Mouse (Mus musculus) neural tube, embryonic 13.5 days (tissue): ENCODE results near the gene Ssna1. TPM values are rescaled to one million over a fixed set of nuclear protein-coding genes. Genes with fewer than 3 reads are reported as not detected.

Experiments used
- ATAC-seq: fragments of 200-750 bp; cut with Nextera tagmentation; 2 replicates; pipeline ENCODE4 v1.8.0; 2017; ENCODE audit warnings: low read depth, mild to moderate bottlenecking, moderate TSS enrichment, moderate library complexity
- H3K27ac ChIP-seq: fragments of 300-500 bp; sonication (generic); replicated peaks from 2 replicates; pipeline ENCODE4 v1.5.1; 2015; ENCODE audit warnings: moderate library complexity, mild to moderate bottlenecking, inconsistent platforms
- H3K27me3 ChIP-seq: fragments of 300-500 bp; sonication (generic); 2 replicates; pipeline ENCODE4 v1.6.1; 2015; ENCODE audit warnings: mild to moderate bottlenecking, inconsistent platforms
- H3K36me3 ChIP-seq: fragments of 300-500 bp; sonication (generic); 2 replicates; pipeline ENCODE4 v1.6.1; 2015; ENCODE audit warnings: mild to moderate bottlenecking, inconsistent platforms
- H3K4me1 ChIP-seq: fragments of 300-500 bp; sonication (generic); replicated peaks from 2 replicates; pipeline ENCODE4 v1.6.1; 2015; ENCODE audit warnings: inconsistent platforms
- H3K4me2 ChIP-seq: fragments of 300-500 bp; sonication (generic); 2 replicates; pipeline ENCODE4 v1.6.1; 2015; ENCODE audit warnings: inconsistent platforms, mild to moderate bottlenecking, moderate library complexity
- H3K4me3 ChIP-seq: fragments of 300-500 bp; sonication (generic); 2 replicates; pipeline ENCODE4 v1.5.1; 2015; ENCODE audit warnings: mild to moderate bottlenecking, inconsistent platforms
- H3K9ac ChIP-seq: fragments of 300-500 bp; sonication (generic); 2 replicates; pipeline ENCODE4 v1.6.1; 2015; ENCODE audit warnings: moderate library complexity, mild to moderate bottlenecking, inconsistent platforms
- H3K9me3 ChIP-seq: fragments of 300-500 bp; sonication (generic); 2 replicates; pipeline ENCODE4 v1.6.1; 2016; ENCODE audit warnings: inconsistent platforms
- WGBS: fragments of 180-500 bp; shearing (Covaris S2); methylation state at CpG from one replicate; pipeline ENCODE4 v1.1.7; 2015; 5-methylcytosine and 5-hydroxymethylcytosine counted together
- polyA plus RNA-seq: library from polyadenylated mRNA; unstranded; fragments of >200 nt; fragmentation: Nextera tagmentation; extraction: Ambion mirVana; gene quantifications from 2 replicates; pipeline ENCODE4 v1.2.1, GENCODE M21; 2015

Ssna1 gene
- polyA plus RNA-seq: 187 and 206 TPM in 2 replicates

DNA sequence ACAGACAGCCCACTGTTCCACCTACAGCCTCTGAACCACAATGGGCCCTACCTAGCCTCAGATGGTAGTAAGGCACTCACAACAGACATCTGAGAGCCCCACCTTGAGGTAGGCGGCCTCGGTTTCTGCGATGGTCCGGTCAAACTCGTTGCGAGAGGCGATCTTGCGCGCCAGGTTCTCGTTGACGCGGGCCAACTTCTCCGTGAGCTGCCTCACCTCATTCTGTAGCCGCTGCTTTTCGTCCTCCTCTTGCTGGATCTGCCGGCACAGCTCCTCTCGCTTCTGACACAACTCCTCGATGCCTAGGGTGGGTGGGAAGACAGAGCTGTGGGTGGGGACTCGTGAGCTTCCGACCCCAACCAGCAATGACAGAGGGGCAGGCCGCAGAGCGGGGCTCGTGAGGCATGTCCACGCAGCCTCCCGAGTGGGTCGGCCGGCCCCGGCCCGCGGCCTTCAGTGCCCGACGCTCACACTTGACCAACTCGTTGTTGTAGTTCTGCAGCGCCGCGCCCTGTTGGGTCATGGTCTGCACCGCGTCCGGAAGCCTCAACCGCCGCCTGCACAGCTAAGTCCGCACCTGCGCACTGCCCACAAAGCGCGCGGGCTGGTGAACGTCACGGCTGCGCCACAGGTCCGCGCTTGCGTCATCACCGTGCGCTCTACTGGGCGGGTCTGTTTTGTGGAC lies at the start of gene Ssna1, which contains the start of gene Anapc2:
Gene Ssna1, minus strand, starts transcription at position 612 of the 685 bp plus-strand sequence.
Gene Anapc2, plus strand, starts transcription at position 652 of the 685 bp plus-strand sequence.
- ATAC-seq: peak; percentile 94
- peak within 1 kb of the TSS; percentile 94 for H3K9ac ChIP-seq

DNA sequence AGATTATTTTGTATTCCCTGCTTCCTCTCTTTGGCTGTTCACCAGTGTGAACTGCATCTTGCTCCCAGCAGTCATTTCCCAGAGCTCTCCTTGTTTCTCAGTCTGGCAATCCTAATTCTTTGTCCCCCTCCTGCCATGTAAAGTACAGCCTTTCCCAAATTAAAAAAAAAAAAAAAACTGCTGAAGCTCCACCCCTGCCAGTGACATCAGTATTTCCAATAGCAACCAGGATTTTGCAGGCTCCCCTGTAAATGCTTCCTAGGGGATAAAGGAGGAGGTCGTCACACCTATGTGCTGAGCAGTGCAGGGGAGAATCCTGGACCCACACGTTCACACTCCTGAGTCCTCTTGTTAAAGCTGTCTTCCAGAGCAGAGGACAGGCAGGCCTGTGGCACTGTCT lies 47.8 kb upstream of the Ssna1 start:
- ATAC-seq: no peak
- Histone ChIP-seq H3K9me3 (no peaks in the 10 kb centered on the region), H3K27ac (no peak overlapping the region), H3K4me3 (no peak overlapping the region), H3K9ac (no peak overlapping the region), H3K4me2 (no peak overlapping the region), H3K36me3 (no peaks in the 10 kb centered on the region), H3K4me1 (peaks cover 28% of the 10 kb centered on the region), H3K27me3 (peaks cover 85% of the 10 kb centered on the region)
- 48% methylated on average over 2 of the region's 2 CpGs for WGBS

More for the DNA sequence above, at the start of gene Ssna1, which contains the start of gene Anapc2:
- H3K9me3 ChIP-seq: no peaks in the 10 kb centered on the region
- no peaks in the 10 kb centered on the region for H3K27me3 ChIP-seq
- peaks cover 56% of the 10 kb centered on the region for H3K4me1 ChIP-seq
- H3K4me2 ChIP-seq: peak within 1 kb of the TSS; percentile 94
- H3K4me3 ChIP-seq: peak within 1 kb of the TSS; percentile 94
- peaks cover 71% of the 10 kb centered on the region for H3K36me3 ChIP-seq
- under 1% methylated on average over 55 of the region's 55 CpGs for WGBS
- H3K27ac ChIP-seq: peak within 1 kb of the TSS; percentile 84

DNA sequence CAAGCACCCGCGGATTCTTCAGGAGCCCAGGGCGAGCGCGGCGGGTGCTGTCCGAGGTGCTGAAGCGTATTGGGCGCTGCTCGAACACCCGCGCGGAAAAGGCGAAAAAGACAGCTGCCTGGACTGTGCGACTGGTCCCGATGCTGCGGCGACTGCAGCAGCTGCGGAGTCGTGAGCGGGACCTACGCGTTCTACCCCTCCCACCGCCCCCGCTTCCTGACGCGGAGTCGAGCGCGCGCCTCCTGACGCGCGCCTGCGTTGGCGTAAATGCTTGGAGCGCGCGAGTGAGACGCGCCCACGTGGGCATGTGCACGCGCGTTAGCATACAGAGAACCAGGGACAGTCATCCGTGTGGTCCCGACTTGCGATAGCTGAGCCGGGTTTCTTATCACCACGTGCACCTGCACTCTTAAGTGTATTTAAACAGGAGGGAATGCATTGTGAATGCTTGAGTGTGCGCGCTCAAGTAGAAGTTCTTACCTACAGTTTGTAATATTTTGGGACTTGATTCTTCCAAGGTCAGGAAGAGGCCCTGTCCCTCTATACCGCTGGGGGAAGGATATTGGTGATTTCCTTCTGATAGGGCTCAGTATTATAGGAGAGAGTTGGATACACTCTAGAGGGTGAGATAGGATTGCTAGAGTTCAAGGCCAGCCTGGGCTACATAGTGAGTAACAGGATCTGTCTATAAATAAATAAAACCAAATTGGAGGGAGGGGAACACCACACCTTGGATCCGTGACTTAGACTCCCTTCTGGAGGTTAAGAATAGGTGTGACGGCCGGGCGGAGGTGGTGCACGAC lies 46.9 kb upstream of the Ssna1 start, which contains the start of gene Grin1:
Gene Grin1, minus strand, starts transcription at position 217 of the 803 bp plus-strand sequence.
- Histone ChIP-seq H3K9me3 (no peaks in the 10 kb centered on the region), H3K27me3 (peaks cover 88% of the 10 kb centered on the region), H3K4me2 (peak within 1 kb of the TSS; percentile 69), H3K9ac (peak within 1 kb of the TSS; percentile 77), H3K4me3 (peak within 1 kb of the TSS; percentile 60), H3K4me1 (peaks cover 28% of the 10 kb centered on the region), H3K36me3 (0 out of 2 replicates have a peak, but pooled peaks cover 3% of the 10 kb centered on the region), H3K27ac (peak within 1 kb of the TSS; percentile 86)
- 10% methylated on average over 58 of the region's 58 CpGs for WGBS
- ATAC-seq: peak; percentile 86

DNA sequence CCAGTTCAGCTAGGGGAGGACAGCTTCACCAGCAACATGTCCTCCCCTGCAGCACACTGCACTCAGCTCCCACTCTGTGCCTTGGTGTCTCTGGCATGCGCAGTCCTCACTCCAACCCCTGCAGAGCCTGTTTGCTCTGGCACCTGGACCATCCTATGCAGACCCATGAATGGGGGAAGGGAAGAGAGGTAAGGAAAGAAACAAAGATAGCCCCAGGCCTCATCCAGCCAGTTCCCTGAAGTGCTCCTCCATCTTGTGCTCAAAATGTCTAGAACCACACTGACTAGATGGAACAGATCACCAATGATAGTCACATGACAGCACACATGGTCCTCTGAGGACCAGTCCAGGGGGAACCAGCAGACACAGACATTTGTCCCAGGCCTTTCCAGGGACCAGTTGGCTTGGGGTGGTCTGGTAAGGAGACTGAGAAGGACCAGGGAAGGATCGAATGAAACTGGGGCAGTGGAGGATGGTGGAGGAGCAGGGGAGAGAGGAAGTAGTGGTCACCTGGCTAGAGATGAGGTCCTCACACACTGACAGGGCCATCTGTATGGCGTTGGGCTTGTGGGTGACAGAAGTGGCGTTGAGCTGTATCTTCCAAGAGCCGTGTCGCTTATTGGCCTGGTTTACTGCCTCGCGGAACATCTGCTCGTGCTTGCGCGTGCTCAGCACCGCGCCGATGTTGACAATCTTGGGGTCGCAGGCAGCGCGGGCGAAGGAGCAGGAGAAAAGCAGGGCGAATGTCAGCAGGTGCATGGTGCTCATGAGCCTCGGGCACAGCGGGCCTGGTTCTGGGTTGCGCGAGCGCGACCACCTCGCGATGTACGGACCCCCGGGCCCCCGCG lies 46.1 kb upstream of the Ssna1 start:
- Histone ChIP-seq H3K27me3 (peaks cover 93% of the 10 kb centered on the region), H3K9me3 (no peaks in the 10 kb centered on the region), H3K9ac (peak overlapping the region; percentile 77), H3K36me3 (peaks cover 4% of the 10 kb centered on the region; the same call in 1 of the 2 replicates), H3K4me3 (peak overlapping the region; percentile 60), H3K4me2 (peak overlapping the region; percentile 69), H3K4me1 (peaks cover 28% of the 10 kb centered on the region), H3K27ac (peak overlapping the region; percentile 86)
- WGBS: 4% methylated on average over 31 of the region's 31 CpGs
- ATAC-seq: peak; percentile 81

- Histone ChIP-seq H3K9ac (no peak overlapping the region), H3K27ac (no peak overlapping the region), H3K36me3 (peaks cover 48% of the 10 kb centered on the region), H3K4me1 (0 out of 2 replicates have a peak, but pooled peaks cover under 1% of the 10 kb centered on the region), H3K27me3 (peaks cover 99% of the 10 kb centered on the region), H3K4me2 (no peak overlapping the region), H3K9me3 (no peaks in the 10 kb centered on the region), H3K4me3 (no peak overlapping the region)
- 2% methylated on average over 11 of the region's 11 CpGs for WGBS
- ATAC-seq: no peak
Measured at GRCm38 (mm10) chr2:25311491-25311891, 39.3 kb upstream of the Ssna1 start.

DNA sequence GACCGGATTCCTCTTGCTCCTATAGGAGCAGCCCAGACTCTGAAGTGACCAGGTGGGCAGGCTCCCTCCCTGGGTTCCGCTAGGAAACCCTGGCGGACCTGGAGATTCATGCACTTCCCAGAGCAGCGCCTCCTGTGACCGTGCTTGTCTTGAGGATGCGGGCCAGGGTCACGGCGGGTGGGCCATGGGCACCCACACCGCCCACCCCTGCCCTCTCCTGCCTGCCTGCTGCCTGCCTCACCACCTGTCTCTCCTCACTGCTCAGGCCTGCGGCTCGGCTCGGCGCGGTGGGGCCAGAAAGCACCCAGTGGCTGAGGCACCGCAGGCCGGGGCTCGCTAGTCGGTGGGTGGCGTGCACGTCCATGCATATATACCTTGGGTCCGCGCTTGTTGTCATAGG lies 38.7 kb upstream of the Ssna1 start:
- Histone ChIP-seq H3K4me3 (no peak overlapping the region), H3K9me3 (no peaks in the 10 kb centered on the region), H3K36me3 (peaks cover 48% of the 10 kb centered on the region), H3K9ac (no peak overlapping the region), H3K4me2 (no peak overlapping the region), H3K4me1 (no peaks in the 10 kb centered on the region), H3K27ac (no peak overlapping the region), H3K27me3 (peaks cover 99% of the 10 kb centered on the region)
- ATAC-seq: no peak
- WGBS: 2% methylated on average over 22 of the region's 22 CpGs

DNA sequence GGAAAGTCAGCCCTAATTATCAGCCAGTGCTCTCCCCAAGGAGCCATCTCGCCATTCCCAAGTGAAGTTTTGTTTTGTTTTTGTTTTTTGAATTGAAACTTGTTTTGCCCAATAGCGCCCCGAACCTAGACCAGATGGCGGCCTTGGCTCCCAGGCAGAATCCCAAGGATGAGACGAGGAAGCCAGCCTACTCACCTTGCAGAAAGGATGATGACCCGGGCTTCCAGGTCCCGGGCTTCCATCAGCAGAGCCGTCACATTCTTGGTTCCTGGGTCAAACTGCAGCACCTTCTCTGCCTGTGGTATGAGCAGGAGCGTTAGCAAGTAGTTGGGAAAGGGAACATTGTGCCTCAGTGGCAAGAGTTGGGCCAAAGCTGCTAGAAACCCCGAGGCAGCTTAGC lies 37.9 kb upstream of the Ssna1 start:
- Histone ChIP-seq H3K9ac (no peak overlapping the region), H3K9me3 (no peaks in the 10 kb centered on the region), H3K27me3 (peaks cover 99% of the 10 kb centered on the region), H3K4me1 (peaks cover 7% of the 10 kb centered on the region), H3K27ac (no peak overlapping the region), H3K4me3 (no peak overlapping the region), H3K4me2 (no peak overlapping the region), H3K36me3 (peaks cover 48% of the 10 kb centered on the region)
- no peak for ATAC-seq
- WGBS: 54% methylated on average over 10 of the region's 10 CpGs

- 47% methylated on average over 14 of the region's 14 CpGs for WGBS
- H3K9ac ChIP-seq: peak overlapping the region; percentile 66; the same call in 1 of the 2 replicates
- 0 out of 2 replicates have a peak, but pooled peaks have one; percentile 17 for ATAC-seq
- H3K4me3 ChIP-seq: peak overlapping the region; percentile 45
- H3K4me1 ChIP-seq: peaks cover 17% of the 10 kb centered on the region
- no peaks in the 10 kb centered on the region for H3K9me3 ChIP-seq
- H3K27me3 ChIP-seq: peaks cover 83% of the 10 kb centered on the region
- H3K36me3 ChIP-seq: peaks cover 47% of the 10 kb centered on the region
- peak overlapping the region; percentile 74 for H3K4me2 ChIP-seq
- no peak overlapping the region; the same call in 1 of the 2 replicates for H3K27ac ChIP-seq
Measured at GRCm38 (mm10) chr2:25305587-25306359, 33.5 kb upstream of the Ssna1 start.

DNA sequence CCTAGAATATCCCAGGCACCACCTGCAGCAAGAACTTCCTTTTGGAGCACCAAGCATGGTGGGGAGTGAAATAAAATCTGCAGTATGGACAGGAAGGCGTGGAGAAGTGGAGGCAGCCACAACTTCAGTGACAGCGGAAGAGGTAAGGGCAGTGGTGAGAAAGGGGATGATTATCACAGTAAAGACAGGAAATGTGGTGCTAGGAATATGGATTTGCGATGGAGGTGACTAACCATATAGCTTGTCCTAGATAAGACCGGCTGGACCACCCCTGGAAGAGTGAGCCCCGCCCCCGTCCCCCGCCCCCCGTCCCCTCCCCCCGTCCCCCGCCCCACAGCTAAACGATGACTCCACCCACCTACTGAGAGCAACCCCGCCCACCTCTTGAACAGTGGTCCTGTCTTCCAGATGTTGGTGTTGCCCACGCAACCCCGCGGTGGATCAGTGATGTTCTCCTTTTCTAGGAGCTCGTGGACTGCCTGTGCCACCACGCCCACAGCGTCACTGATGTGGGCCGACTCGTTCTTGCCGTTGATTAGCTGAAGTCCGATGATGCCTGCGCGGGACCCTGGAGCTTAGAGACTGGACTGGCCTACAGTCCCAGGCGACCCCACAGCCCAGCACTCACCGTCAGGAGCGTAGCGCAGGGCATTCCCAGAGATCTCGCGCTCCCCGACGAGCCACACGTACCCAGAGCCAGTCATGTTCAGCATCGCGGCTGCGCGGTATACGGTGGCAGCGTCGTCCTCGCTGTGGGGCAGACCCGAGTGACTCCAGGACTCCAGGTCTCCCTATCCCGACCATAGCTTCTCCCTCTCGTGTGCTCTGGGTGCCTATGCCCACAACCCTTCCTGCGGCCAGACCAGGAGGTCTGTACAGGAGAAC lies 32.7 kb upstream of the Ssna1 start:
- no peak overlapping the region; the same call in 1 of the 2 replicates for H3K27ac ChIP-seq
- peak overlapping the region; percentile 66 for H3K9ac ChIP-seq
- peaks cover 41% of the 10 kb centered on the region for H3K36me3 ChIP-seq
- peak overlapping the region; percentile 45 for H3K4me3 ChIP-seq
- H3K4me2 ChIP-seq: peak overlapping the region; percentile 74
- 3% methylated on average over 45 of the region's 45 CpGs for WGBS
- H3K4me1 ChIP-seq: peaks cover 17% of the 10 kb centered on the region
- H3K27me3 ChIP-seq: peaks cover 74% of the 10 kb centered on the region
- no peaks in the 10 kb centered on the region for H3K9me3 ChIP-seq
- ATAC-seq: peak; percentile 82
